Mouse (Mus musculus) leukemia stem cell, adult 10-12 weeks (primary cell): ENCODE data around the gene Zfp185. TPM values are rescaled to one million over a fixed set of nuclear protein-coding genes. Genes with fewer than 3 reads are reported as not detected.

ENCODE experiments used
- polyA plus RNA-seq: library from polyadenylated mRNA; stranded (reverse); fragments of >175 nt; gene quantifications from 2 replicates; pipeline ENCODE4 v1.2.3, GENCODE M21; 2012; ENCODE audit warnings: low replicate concordance

The Zfp185 gene
- polyA plus RNA-seq, result not detected in 2 replicates

GRCm38 (mm10) chrX:72986841-72987519, at the start of gene Zfp185:
TSS of gene Zfp185 (plus strand) at chrX:72987339.

GRCm38 (mm10) chrX:73037003-73037402, 49.9 kb downstream of the Zfp185 start, which contains the start of gene Pnma5:
TSS of gene Pnma5 (minus strand) at chrX:73037103.

GRCm38 (mm10) chrX:73064415-73064793, 77.3 kb downstream of the Zfp185 start, which contains the start of gene Pnma3:
TSS of gene Pnma3 (plus strand) at chrX:73064787.

Other genes with a start within 250 kb of the Zfp185 start
- not detected in 2 replicates for gene Gabrq, start 162.2 kb upstream of the Zfp185 start, polyA plus RNA-seq
- 1.4 TPM in 1 of 2 replicates, not detected in the other for gene Cetn2, start 68.9 kb upstream of the Zfp185 start, polyA plus RNA-seq
- 0.48 and 2.9 TPM in 2 replicates for gene Nsdhl, start 68.8 kb upstream of the Zfp185 start, polyA plus RNA-seq
- not detected in 2 replicates for gene Pnma5, start 49.8 kb downstream of the Zfp185 start, polyA plus RNA-seq
- 0.11 TPM in 1 of 2 replicates, not detected in the other for gene Pnma3, start 77.4 kb downstream of the Zfp185 start, polyA plus RNA-seq
- gene Xlr4a, start 95.1 kb downstream of the Zfp185 start, polyA plus RNA-seq, result 0.15 TPM in 1 of 2 replicates, not detected in the other
- gene Xlr3a, start 109.8 kb downstream of the Zfp185 start, polyA plus RNA-seq, result not detected in 2 replicates
- 0.14 TPM in 1 of 2 replicates, not detected in the other for gene Gm14685, start 129.7 kb downstream of the Zfp185 start, polyA plus RNA-seq
- not detected in 2 replicates for gene Xlr5b, start 161.5 kb downstream of the Zfp185 start, polyA plus RNA-seq
- not detected in 2 replicates for gene DXBay18, start 162.1 kb downstream of the Zfp185 start, polyA plus RNA-seq
- gene Spin2d, start 189.7 kb downstream of the Zfp185 start, polyA plus RNA-seq, result not detected in 2 replicates
- not detected in 2 replicates for gene Xlr3b, start 204.9 kb downstream of the Zfp185 start, polyA plus RNA-seq
- 0.92 and 1.4 TPM in 2 replicates for gene Xlr4b, start 227.0 kb downstream of the Zfp185 start, polyA plus RNA-seq
- 17.9 and 29.9 TPM in 2 replicates for gene F8a, start 241.0 kb downstream of the Zfp185 start, polyA plus RNA-seq